Mouse (Mus musculus) kidney, embryonic 15.5 days (tissue): Measurements from ENCODE around the gene Tmem177. TPM values are rescaled to one million over a fixed set of nuclear protein-coding genes. Genes with fewer than 3 reads are reported as not detected.

Experiments
- ATAC-seq: fragments of 200-750 bp; cut with Nextera tagmentation; replicated peaks from 2 replicates; pipeline ENCODE4 v1.8.0; 2017; ENCODE audit warnings: moderate TSS enrichment; ENCODE audit not compliant: low FRiP score
- H3K27ac ChIP-seq: fragments of 300-500 bp; sonication (generic); 2 replicates; pipeline ENCODE4 v1.5.1; 2015; ENCODE audit warnings: mild to moderate bottlenecking, inconsistent platforms
- H3K27me3 ChIP-seq: fragments of 300-500 bp; sonication (generic); 2 replicates; pipeline ENCODE4 v1.6.1; 2015; ENCODE audit warnings: inconsistent platforms
- H3K36me3 ChIP-seq: fragments of 300-500 bp; sonication (generic); 2 replicates; pipeline ENCODE4 v1.6.1; 2015; ENCODE audit warnings: inconsistent platforms
- H3K4me1 ChIP-seq: fragments of 300-500 bp; sonication (generic); 2 replicates; pipeline ENCODE4 v1.6.1; 2015; ENCODE audit warnings: inconsistent platforms
- H3K4me2 ChIP-seq: fragments of 300-500 bp; sonication (generic); 2 replicates; pipeline ENCODE4 v1.6.1; 2015; ENCODE audit warnings: moderate library complexity, mild to moderate bottlenecking, inconsistent platforms
- H3K4me3 ChIP-seq: fragments of 300-500 bp; sonication (generic); replicated peaks from 2 replicates; pipeline ENCODE4 v1.5.1; 2015; ENCODE audit warnings: mild to moderate bottlenecking, inconsistent platforms
- H3K9ac ChIP-seq: fragments of 300-500 bp; sonication (generic); 2 replicates; pipeline ENCODE4 v1.6.1; 2015; ENCODE audit warnings: mild to moderate bottlenecking, inconsistent platforms
- H3K9me3 ChIP-seq: fragments of 300-500 bp; sonication (generic); replicated peaks from 2 replicates; pipeline ENCODE4 v1.6.1; 2016; ENCODE audit warnings: inconsistent platforms
- WGBS: fragments of 180-500 bp; shearing (Covaris S2); methylation state at CpG from one replicate; pipeline ENCODE4 v1.1.7; 2015; ENCODE audit warnings: mixed read lengths; 5-methylcytosine and 5-hydroxymethylcytosine counted together
- polyA plus RNA-seq: library from polyadenylated mRNA; unstranded; fragments of >200 nt; fragmentation: Nextera tagmentation; extraction: Ambion mirVana; gene quantifications from 2 replicates; pipeline ENCODE4 v1.2.1, GENCODE M21; 2015

The Tmem177 gene
- 7.6 and 8.1 TPM in 2 replicates for polyA plus RNA-seq

- Histone ChIP-seq H3K4me1 (peaks cover 10% of the 10 kb centered on the region; the same call in 1 of the 2 replicates), H3K36me3 (peaks cover 22% of the 10 kb centered on the region; the same call in 1 of the 2 replicates), H3K9me3 (no peaks in the 10 kb centered on the region), H3K9ac (peak within 1 kb of the TSS; percentile 55), H3K27me3 (no peaks in the 10 kb centered on the region), H3K4me3 (peak within 1 kb of the TSS; percentile 61), H3K4me2 (peak within 1 kb of the TSS; percentile 78), H3K27ac (peak within 1 kb of the TSS; percentile 70; the same call in 1 of the 2 replicates)
- 11% methylated on average over 42 of the region's 42 CpGs for WGBS
- ATAC-seq, result peak; percentile 97
These were observed at the start of gene Tmem177 for GRCm38 (mm10) chr1:119912953-119913814. Gene Tmem177 (minus strand): TSS chr1:119913208.

GRCm38 (mm10) chr1:119959920-119960319 lies 46.9 kb upstream of the Tmem177 start:
- Histone ChIP-seq H3K9ac (no peak overlapping the region), H3K27me3 (no peaks in the 10 kb centered on the region), H3K9me3 (no peaks in the 10 kb centered on the region), H3K27ac (no peak overlapping the region), H3K4me1 (0 out of 2 replicates have a peak, but pooled peaks cover 4% of the 10 kb centered on the region), H3K4me3 (no peak overlapping the region), H3K36me3 (no peaks in the 10 kb centered on the region), H3K4me2 (no peak overlapping the region)
- no peak for ATAC-seq
- WGBS, result 60% methylated on average over 7 of the region's 7 CpGs

- no peaks in the 10 kb centered on the region for H3K27me3 ChIP-seq
- H3K9ac ChIP-seq, result no peak overlapping the region
- H3K4me2 ChIP-seq, result no peak overlapping the region
- 0 out of 2 replicates have a peak, but pooled peaks cover 4% of the 10 kb centered on the region for H3K4me1 ChIP-seq
- WGBS, result 93% methylated on average over 4 of the region's 4 CpGs
- H3K27ac ChIP-seq, result no peak overlapping the region
- no peaks in the 10 kb centered on the region for H3K9me3 ChIP-seq
- 0 out of 2 replicates have a peak, but pooled peaks have one; percentile 24 for ATAC-seq
- H3K36me3 ChIP-seq, result no peaks in the 10 kb centered on the region
- no peak overlapping the region for H3K4me3 ChIP-seq
These were observed 46.5 kb upstream of the Tmem177 start for GRCm38 (mm10) chr1:119959464-119959863.

- H3K27me3 ChIP-seq, result no peaks in the 10 kb centered on the region
- 0 out of 2 replicates have a peak, but pooled peaks cover 4% of the 10 kb centered on the region for H3K4me1 ChIP-seq
- H3K36me3 ChIP-seq, result no peaks in the 10 kb centered on the region
- 39% methylated on average over 9 of the region's 9 CpGs for WGBS
- no peak for ATAC-seq
- no peak overlapping the region for H3K9ac ChIP-seq
- no peak overlapping the region for H3K4me3 ChIP-seq
- H3K4me2 ChIP-seq, result no peak overlapping the region
- H3K9me3 ChIP-seq, result no peaks in the 10 kb centered on the region
- no peak overlapping the region for H3K27ac ChIP-seq
These were observed 44.8 kb upstream of the Tmem177 start for GRCm38 (mm10) chr1:119957716-119958222.

GRCm38 (mm10) chr1:119954680-119955079 lies 41.7 kb upstream of the Tmem177 start:
- Histone ChIP-seq H3K4me1 (0 out of 2 replicates have a peak, but pooled peaks cover 4% of the 10 kb centered on the region), H3K36me3 (no peaks in the 10 kb centered on the region), H3K27ac (no peak overlapping the region), H3K9me3 (no peaks in the 10 kb centered on the region), H3K27me3 (no peaks in the 10 kb centered on the region), H3K4me3 (no peak overlapping the region), H3K4me2 (no peak overlapping the region), H3K9ac (no peak overlapping the region)
- WGBS, result 80% methylated on average over 2 of the region's 2 CpGs
- ATAC-seq, result no peak

- H3K4me2 ChIP-seq, result no peak overlapping the region
- H3K9me3 ChIP-seq, result no peaks in the 10 kb centered on the region
- WGBS, result 77% methylated on average over 9 of the region's 9 CpGs
- H3K4me1 ChIP-seq, result 0 out of 2 replicates have a peak, but pooled peaks cover 4% of the 10 kb centered on the region
- no peak overlapping the region for H3K4me3 ChIP-seq
- H3K9ac ChIP-seq, result no peak overlapping the region
- H3K36me3 ChIP-seq, result no peaks in the 10 kb centered on the region
- no peak for ATAC-seq
- H3K27me3 ChIP-seq, result no peaks in the 10 kb centered on the region
- H3K27ac ChIP-seq, result no peak overlapping the region
These were observed 40.4 kb upstream of the Tmem177 start for GRCm38 (mm10) chr1:119953456-119953855.

GRCm38 (mm10) chr1:119950086-119950485 lies 37.1 kb upstream of the Tmem177 start:
- no peaks in the 10 kb centered on the region for H3K27me3 ChIP-seq
- no peak overlapping the region for H3K27ac ChIP-seq
- no peak overlapping the region for H3K9ac ChIP-seq
- no peak overlapping the region for H3K4me3 ChIP-seq
- no peak for ATAC-seq
- H3K9me3 ChIP-seq, result no peaks in the 10 kb centered on the region
- no peaks in the 10 kb centered on the region for H3K36me3 ChIP-seq
- H3K4me2 ChIP-seq, result no peak overlapping the region
- no peaks in the 10 kb centered on the region for H3K4me1 ChIP-seq
- WGBS, result 95% methylated on average over 8 of the region's 8 CpGs

- Histone ChIP-seq H3K9ac (no peak overlapping the region), H3K4me2 (no peak overlapping the region), H3K9me3 (no peaks in the 10 kb centered on the region), H3K4me3 (no peak overlapping the region), H3K27ac (0 out of 2 replicates have a peak overlapping the region, but pooled peaks have one; percentile 23), H3K27me3 (no peaks in the 10 kb centered on the region), H3K36me3 (no peaks in the 10 kb centered on the region), H3K4me1 (peaks cover 11% of the 10 kb centered on the region; the same call in 1 of the 2 replicates)
- whole genome bisulfite sequencing, result 13% methylated on average over 7 of the region's 7 CpGs
- ATAC-seq, result peak; percentile 81
These were observed 23.9 kb upstream of the Tmem177 start for GRCm38 (mm10) chr1:119936861-119937260.

GRCm38 (mm10) chr1:119931421-119932150 lies 18.6 kb upstream of the Tmem177 start:
- Histone ChIP-seq H3K9ac (no peak overlapping the region), H3K27ac (no peak overlapping the region), H3K4me3 (no peak overlapping the region), H3K9me3 (no peaks in the 10 kb centered on the region), H3K4me1 (peaks cover 5% of the 10 kb centered on the region; the same call in 1 of the 2 replicates), H3K27me3 (no peaks in the 10 kb centered on the region), H3K36me3 (no peaks in the 10 kb centered on the region), H3K4me2 (no peak overlapping the region)
- 81% methylated on average over 4 of the region's 4 CpGs for WGBS
- ATAC-seq, result no peak

- Histone ChIP-seq H3K27ac (no peak overlapping the region), H3K9ac (no peak overlapping the region), H3K36me3 (no peaks in the 10 kb centered on the region), H3K9me3 (no peaks in the 10 kb centered on the region), H3K4me1 (no peaks in the 10 kb centered on the region), H3K4me2 (no peak overlapping the region), H3K27me3 (no peaks in the 10 kb centered on the region), H3K4me3 (no peak overlapping the region)
- WGBS, result 76% methylated on average over 1 of the region's 1 CpGs
- ATAC-seq, result no peak
These were observed 16.7 kb upstream of the Tmem177 start for GRCm38 (mm10) chr1:119929715-119930114.

- Histone ChIP-seq H3K9ac (no peak overlapping the region), H3K27me3 (no peaks in the 10 kb centered on the region), H3K27ac (no peak overlapping the region), H3K4me3 (no peak overlapping the region), H3K36me3 (no peaks in the 10 kb centered on the region), H3K4me2 (no peak overlapping the region), H3K9me3 (no peaks in the 10 kb centered on the region), H3K4me1 (no peaks in the 10 kb centered on the region)
- 59% methylated on average over 4 of the region's 4 CpGs for WGBS
- ATAC-seq, result no peak
These were observed 6.3 kb upstream of the Tmem177 start for GRCm38 (mm10) chr1:119919299-119919698.
